Mouse (Mus musculus) liver, embryonic 13.5 days (tissue): ENCODE results near the gene Pde4a. TPM values are rescaled to one million over a fixed set of nuclear protein-coding genes. Genes with fewer than 3 reads are reported as not detected.
A peak's percentile ranks its signal among the peaks of the same experiment; 100 is the strongest.
"Not testable (repeated sequence)": the region's sequence is repeated elsewhere in the genome, so short reads cannot be mapped to it uniquely, and the experiment has no call there.

ENCODE experiments used
- ATAC-seq: fragments of 200-750 bp; cut with Nextera tagmentation; 2 replicates; pipeline ENCODE4 v1.8.0; 2017; ENCODE audit warnings: low read depth, mild to moderate bottlenecking, moderate number of reproducible peaks, moderate library complexity
- DNase-seq: peaks from one replicate; pipeline ENCODE4 v3.0.0; 2022
- H3K27ac ChIP-seq: fragments of 300-500 bp; sonication (generic); 2 replicates; pipeline ENCODE4 v1.5.1; 2015; ENCODE audit warnings: moderate library complexity, mild to moderate bottlenecking, inconsistent platforms
- H3K27me3 ChIP-seq: fragments of 300-500 bp; sonication (generic); 2 replicates; pipeline ENCODE4 v1.6.1; 2015; ENCODE audit warnings: mild to moderate bottlenecking, inconsistent platforms
- H3K36me3 ChIP-seq: fragments of 300-500 bp; sonication (generic); 2 replicates; pipeline ENCODE4 v1.6.1; 2015; ENCODE audit warnings: mild to moderate bottlenecking, inconsistent platforms
- H3K4me1 ChIP-seq: fragments of 300-500 bp; sonication (generic); replicated peaks from 2 replicates; pipeline ENCODE4 v1.6.1; 2015; ENCODE audit warnings: inconsistent platforms
- H3K4me2 ChIP-seq: fragments of 300-500 bp; sonication (generic); 2 replicates; pipeline ENCODE4 v1.6.1; 2015; ENCODE audit warnings: inconsistent platforms, mild to moderate bottlenecking, moderate library complexity
- H3K4me3 ChIP-seq: fragments of 300-500 bp; sonication (generic); replicated peaks from 2 replicates; pipeline ENCODE4 v1.5.1; 2015; ENCODE audit warnings: mild to moderate bottlenecking, inconsistent platforms
- H3K9ac ChIP-seq: fragments of 300-500 bp; sonication (generic); 2 replicates; pipeline ENCODE4 v1.6.1; 2015; ENCODE audit warnings: mild to moderate bottlenecking, inconsistent platforms
- H3K9me3 ChIP-seq: fragments of 300-500 bp; sonication (generic); replicated peaks from 2 replicates; pipeline ENCODE4 v1.6.1; 2016; ENCODE audit warnings: inconsistent platforms
- WGBS: fragments of 180-500 bp; shearing (Covaris S2); methylation state at CpG from one replicate; pipeline ENCODE4 v1.1.7; 2015; ENCODE audit not compliant: insufficient replicate concordance; 5-methylcytosine and 5-hydroxymethylcytosine counted together
- polyA plus RNA-seq: library from polyadenylated mRNA; unstranded; fragments of >200 nt; fragmentation: Nextera tagmentation; extraction: Ambion mirVana; gene quantifications from 2 replicates; pipeline ENCODE4 v1.2.1, GENCODE M21; 2015

Gene Pde4a
- polyA plus RNA-seq, 1 experiment from 2014 or later: 2.0 TPM

DNA sequence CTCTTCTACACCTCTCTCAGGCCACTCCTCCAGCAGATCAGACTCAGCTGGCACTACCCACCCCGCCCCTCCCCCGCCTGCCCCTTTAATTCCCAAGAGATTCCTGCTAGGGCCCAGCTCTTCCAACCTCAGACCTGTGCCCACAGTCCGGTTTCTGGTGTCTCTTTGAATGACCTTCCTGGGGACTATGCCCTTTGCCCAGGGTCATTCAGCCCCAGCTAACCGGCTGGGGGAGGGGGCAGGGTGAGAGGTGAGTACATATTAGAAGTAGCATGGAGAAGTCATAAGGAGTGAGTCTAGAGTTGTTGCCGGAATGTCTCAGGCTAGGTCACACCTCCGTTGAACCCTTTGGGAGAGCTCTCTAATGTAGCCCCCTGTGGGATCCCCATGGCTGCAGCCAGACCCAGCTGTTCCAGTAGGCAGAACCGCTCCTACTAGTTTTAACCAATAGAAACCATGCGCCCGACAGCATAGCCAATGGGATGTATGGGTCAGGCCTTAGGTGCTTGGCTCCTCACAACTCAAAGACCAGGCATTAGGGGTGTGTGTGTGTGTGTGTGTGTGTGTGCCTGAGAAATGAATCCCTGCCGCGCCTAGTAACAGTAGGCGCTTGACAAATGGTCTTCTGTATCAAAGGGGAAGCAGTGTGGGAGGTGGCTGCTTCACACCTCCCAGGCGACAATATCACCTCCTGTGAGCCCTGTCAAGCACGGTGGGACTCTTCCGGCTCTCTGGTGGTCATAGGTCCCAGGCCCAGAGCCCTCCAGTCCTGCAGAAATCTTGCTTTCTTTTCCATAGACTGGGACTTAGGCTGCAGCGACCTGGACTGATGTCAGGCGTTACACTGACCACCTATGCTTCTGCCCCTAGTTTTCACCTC lies 84.4 kb downstream of the Pde4a start:
- Histone ChIP-seq H3K9me3 (no peaks in the 10 kb centered on the region), H3K27me3 (peaks cover 79% of the 10 kb centered on the region), H3K36me3 (no peaks in the 10 kb centered on the region), H3K9ac (no peak overlapping the region), H3K27ac (no peak overlapping the region), H3K4me1 (peaks cover 27% of the 10 kb centered on the region), H3K4me3 (no peak overlapping the region), H3K4me2 (no peak overlapping the region)
- DNase-seq: no peak
- peak; percentile 24; the same call in 1 of the 2 replicates for ATAC-seq
- 27% methylated on average over 17 of the region's 17 CpGs for WGBS

DNA sequence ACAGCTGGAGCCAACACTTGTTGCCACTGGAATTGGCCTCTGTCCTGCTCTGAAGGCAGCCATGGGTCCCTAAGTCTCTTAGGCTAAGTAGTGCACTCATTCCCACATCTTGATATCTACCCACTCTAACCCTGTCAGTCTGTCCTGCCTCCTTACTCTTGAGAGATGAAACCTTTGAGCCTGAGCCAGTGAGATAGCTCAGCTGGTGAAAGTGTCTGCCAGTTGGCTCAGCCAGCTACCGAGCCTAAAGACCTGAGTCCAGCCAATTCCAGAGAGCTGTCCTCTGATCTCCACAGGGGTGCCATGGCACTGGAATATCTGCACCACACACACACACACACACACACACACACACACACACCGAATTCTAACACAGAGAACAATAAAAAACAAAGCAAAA lies 85.0 kb downstream of the Pde4a start:
- DNase-seq (no peak), ATAC-seq (no peak)
- no peak overlapping the region for H3K4me3 ChIP-seq
- H3K36me3 ChIP-seq: no peaks in the 10 kb centered on the region
- peaks cover 24% of the 10 kb centered on the region for H3K4me1 ChIP-seq
- no peak overlapping the region for H3K4me2 ChIP-seq
- 47% methylated on average over 2 of the region's 2 CpGs for WGBS
- H3K9me3 ChIP-seq: no peaks in the 10 kb centered on the region
- no peak overlapping the region for H3K27ac ChIP-seq
- H3K27me3 ChIP-seq: peaks cover 73% of the 10 kb centered on the region
- H3K9ac ChIP-seq: no peak overlapping the region

DNA sequence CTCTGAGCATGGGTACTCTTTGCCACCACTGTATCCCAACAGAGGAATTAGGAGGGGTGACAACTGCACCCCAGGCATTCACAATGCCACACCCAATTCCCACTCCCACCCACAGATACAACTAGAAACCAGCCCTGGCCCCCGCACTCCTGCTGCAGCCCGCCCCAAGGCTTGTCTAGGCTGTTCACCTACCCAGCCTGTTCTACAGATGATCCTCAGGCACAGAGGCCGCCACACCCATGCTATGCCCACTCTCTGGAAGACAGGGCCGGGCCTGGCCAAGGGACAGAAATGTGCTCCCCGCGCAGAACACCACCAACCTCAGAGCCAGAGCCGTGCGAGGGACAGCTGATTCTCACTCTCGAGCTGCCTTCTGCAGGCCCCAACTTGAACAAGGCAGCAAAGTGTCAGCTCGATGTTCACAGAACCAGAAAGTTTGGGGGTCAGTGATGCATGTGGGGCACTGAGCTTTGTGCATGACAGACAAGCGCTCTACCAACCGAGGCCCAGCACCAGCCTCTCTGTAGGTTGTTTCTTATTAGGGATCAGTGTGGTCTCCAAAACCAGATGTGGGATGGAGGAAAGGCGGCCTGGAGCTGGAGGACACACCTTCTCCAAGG lies 85.7 kb downstream of the Pde4a start:
- no peak for ATAC-seq

DNA sequence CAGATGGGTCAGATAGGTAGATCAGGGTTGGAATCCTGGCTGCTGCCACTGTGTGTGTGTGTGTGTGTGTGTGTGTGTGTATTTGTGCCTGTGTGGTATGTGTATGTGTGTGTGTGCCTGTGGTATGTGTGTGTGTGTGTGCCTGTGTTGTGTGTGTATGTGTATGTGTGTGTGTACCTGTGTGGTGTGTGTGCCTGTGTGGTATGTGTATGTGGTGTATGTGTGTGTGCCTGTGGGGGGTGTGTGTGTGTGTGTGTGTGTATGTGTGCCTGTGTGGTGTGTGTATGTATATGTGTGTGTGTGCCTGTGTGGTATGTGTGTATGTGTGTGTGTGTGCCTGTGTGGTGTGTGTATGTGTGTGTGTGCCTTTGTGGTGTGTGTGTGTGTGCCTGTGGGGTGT lies 89.2 kb downstream of the Pde4a start:
- ATAC-seq: no peak

More for the DNA sequence above, 85.7 kb downstream of the Pde4a start:
- no peak overlapping the region for H3K27ac ChIP-seq
- H3K27me3 ChIP-seq: peaks cover 66% of the 10 kb centered on the region
- H3K4me3 ChIP-seq: no peak overlapping the region
- H3K9ac ChIP-seq: no peak overlapping the region
- 63% methylated on average over 13 of the region's 13 CpGs for WGBS
- H3K9me3 ChIP-seq: no peaks in the 10 kb centered on the region
- H3K36me3 ChIP-seq: no peaks in the 10 kb centered on the region
- H3K4me1 ChIP-seq: peaks cover 24% of the 10 kb centered on the region
- H3K4me2 ChIP-seq: no peak overlapping the region
- DNase-seq: no peak

DNA sequence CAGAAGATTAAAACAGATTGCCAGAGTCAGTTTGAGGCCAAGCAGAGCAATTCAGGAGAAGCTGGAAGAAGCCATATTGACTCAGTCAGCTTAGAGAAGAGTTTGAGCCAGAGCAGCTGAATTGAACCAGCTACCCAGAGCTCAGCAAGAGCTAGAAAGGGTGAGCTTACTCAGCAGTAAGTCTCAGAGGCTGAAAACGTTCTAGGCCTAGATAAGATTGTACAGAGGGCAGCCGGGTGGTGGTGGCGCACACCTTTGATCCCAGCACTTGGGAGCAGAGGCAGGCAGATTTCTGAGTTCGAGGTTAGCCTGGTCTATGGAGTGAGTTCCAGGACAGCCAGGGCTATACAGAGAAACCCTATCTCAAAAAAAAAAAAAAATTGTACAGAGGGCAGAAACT lies 90.8 kb downstream of the Pde4a start:
- H3K4me1 ChIP-seq, H3K4me3 ChIP-seq, ATAC-seq, H3K9ac ChIP-seq, H3K9me3 ChIP-seq, DNase-seq, H3K36me3 ChIP-seq, H3K4me2 ChIP-seq, H3K27ac ChIP-seq: not testable (repeated sequence)
- WGBS: 45% methylated on average over 4 of the region's 4 CpGs
- H3K27me3 ChIP-seq: peaks cover 23% of the 10 kb centered on the region

More for the DNA sequence above, 89.2 kb downstream of the Pde4a start:
- no peak overlapping the region for H3K4me3 ChIP-seq
- DNase-seq: no peak
- no peaks in the 10 kb centered on the region for H3K36me3 ChIP-seq
- no peak overlapping the region for H3K9ac ChIP-seq
- H3K27me3 ChIP-seq: peaks cover 40% of the 10 kb centered on the region
- no peak overlapping the region for H3K4me2 ChIP-seq
- no peaks in the 10 kb centered on the region for H3K9me3 ChIP-seq
- H3K4me1 ChIP-seq: peaks cover 10% of the 10 kb centered on the region
- H3K27ac ChIP-seq: no peak overlapping the region

- no peak for ATAC-seq
- Histone ChIP-seq H3K9me3 (no peaks in the 10 kb centered on the region), H3K4me1 (peaks cover 37% of the 10 kb centered on the region), H3K4me2 (no peak overlapping the region), H3K36me3 (no peaks in the 10 kb centered on the region), H3K27ac (no peak overlapping the region), H3K4me3 (no peak overlapping the region), H3K27me3 (peaks cover 8% of the 10 kb centered on the region; the same call in 1 of the 2 replicates), H3K9ac (no peak overlapping the region)
- DNase-seq: no peak
- WGBS: 69% methylated on average over 6 of the region's 6 CpGs
Measured at GRCm38 (mm10) chr9:21260491-21261040, 95.1 kb downstream of the Pde4a start.

- ATAC-seq (no peak), DNase-seq (no peak)
- Histone ChIP-seq H3K4me3 (no peak overlapping the region), H3K27me3 (peaks cover 8% of the 10 kb centered on the region; the same call in 1 of the 2 replicates), H3K9ac (no peak overlapping the region), H3K36me3 (peaks cover 6% of the 10 kb centered on the region), H3K27ac (no peak overlapping the region), H3K4me2 (no peak overlapping the region), H3K9me3 (no peaks in the 10 kb centered on the region), H3K4me1 (peaks cover 48% of the 10 kb centered on the region)
- 24% methylated on average over 2 of the region's 2 CpGs for WGBS
Measured at GRCm38 (mm10) chr9:21261831-21262230, 96.3 kb downstream of the Pde4a start.

Other genes starting within 250 kb of the Pde4a start
- gene Dnmt1, start 205.8 kb upstream of the Pde4a start, polyA plus RNA-seq: 63.3 and 75.0 TPM in 2 replicates
- 4.7 and 4.8 TPM in 2 replicates for gene S1pr2, start 188.9 kb upstream of the Pde4a start, polyA plus RNA-seq
- 81.2 and 84.0 TPM in 2 replicates for gene Mrpl4, start 163.0 kb upstream of the Pde4a start, polyA plus RNA-seq
- 9.6 and 9.7 TPM in 2 replicates for gene Icam1, start 149.7 kb upstream of the Pde4a start, polyA plus RNA-seq
- gene Icam4, start 136.3 kb upstream of the Pde4a start, polyA plus RNA-seq: 244 and 254 TPM in 2 replicates
- gene Icam5, start 133.6 kb upstream of the Pde4a start, polyA plus RNA-seq: 0.21 and 0.29 TPM in 2 replicates
- 0.38 TPM in 1 of 2 replicates, not detected in the other for gene Zglp1, start 98.6 kb upstream of the Pde4a start, polyA plus RNA-seq
- gene Gm49373, start 92.6 kb upstream of the Pde4a start, polyA plus RNA-seq: 0.56 and 0.68 TPM in 2 replicates
- gene Fdx1l, start 92.1 kb upstream of the Pde4a start, polyA plus RNA-seq: 36.6 and 41.0 TPM in 2 replicates
- gene Gm38431, start 73.7 kb upstream of the Pde4a start, polyA plus RNA-seq: 1.3 and 1.6 TPM in 2 replicates
- gene Raver1, start 73.7 kb upstream of the Pde4a start, polyA plus RNA-seq: 18.4 and 27.0 TPM in 2 replicates
- gene Tyk2, start 34.5 kb upstream of the Pde4a start, polyA plus RNA-seq: 6.2 and 7.2 TPM in 2 replicates
- gene Cdc37, start 15.7 kb upstream of the Pde4a start, polyA plus RNA-seq: 170 and 200 TPM in 2 replicates
- 31.9 TPM in 2 replicates for gene Keap1, start 73.6 kb downstream of the Pde4a start, polyA plus RNA-seq
- 0.03 and 0.10 TPM in 2 replicates for gene S1pr5, start 82.7 kb downstream of the Pde4a start, polyA plus RNA-seq
- gene Atg4d, start 99.6 kb downstream of the Pde4a start, polyA plus RNA-seq: 85.5 and 86.2 TPM in 2 replicates
- 9.9 and 10.3 TPM in 2 replicates for gene Kri1, start 122.3 kb downstream of the Pde4a start, polyA plus RNA-seq
- 104 and 105 TPM in 2 replicates for gene Cdkn2d, start 125.7 kb downstream of the Pde4a start, polyA plus RNA-seq
- gene Ap1m2, start 146.6 kb downstream of the Pde4a start, polyA plus RNA-seq: 0.17 and 0.24 TPM in 2 replicates
- gene Slc44a2, start 155.0 kb downstream of the Pde4a start, polyA plus RNA-seq: 17.3 and 19.1 TPM in 2 replicates
- gene Ilf3, start 202.2 kb downstream of the Pde4a start, polyA plus RNA-seq: 50.9 and 58.8 TPM in 2 replicates
- gene Qtrt1, start 246.1 kb downstream of the Pde4a start, polyA plus RNA-seq: 24.3 and 28.6 TPM in 2 replicates